Mouse (Mus musculus) CH12.LX (cell line): ENCODE measurements around the gene Ptprq. TPM values are rescaled to one million over a fixed set of nuclear protein-coding genes. Genes with fewer than 3 reads are reported as not detected.

ENCODE experiments used
- DNase-seq: peaks from one replicate; pipeline ENCODE4 v3.0.0-alpha.2; 2013; ENCODE audit errors: extremely low read depth
- H3K27ac ChIP-seq: 2 replicates; pipeline ENCODE4 v1.5.1; 2012; ENCODE audit warnings: low read depth, mild to moderate bottlenecking, control low read depth, moderate library complexity; ENCODE audit not compliant: insufficient read depth
- H3K27me3 ChIP-seq: replicated peaks from 2 replicates; pipeline ENCODE3; 2012; ENCODE audit warnings: inconsistent platforms
- H3K36me3 ChIP-seq, 2 experiments: replicated peaks in 1 of 2; 2 replicates each; pipeline versions ENCODE3 to v1.6.1; 2012; ENCODE audit warnings: inconsistent platforms in 1 of 2, low read length in 1 of 2, mild to moderate bottlenecking in 1 of 2, mixed read lengths in 1 of 2, moderate library complexity in 1 of 2; ENCODE audit not compliant: control insufficient read depth in 1 of 2, insufficient read depth in 1 of 2
- H3K4me1 ChIP-seq, 2 experiments: 2 replicates each; pipeline ENCODE4 v1.6.1; 2012; ENCODE audit warnings: inconsistent platforms in 1 of 2, moderate library complexity in 1 of 2; ENCODE audit not compliant: insufficient read depth in 2 of 2, control insufficient read depth in 1 of 2
- H3K4me2 ChIP-seq: 2 replicates; pipeline ENCODE4 v1.6.1; 2012; ENCODE audit warnings: low read depth, mild to moderate bottlenecking, control low read depth; ENCODE audit not compliant: poor library complexity, insufficient read depth, severe bottlenecking
- H3K4me3 ChIP-seq, 3 experiments: fragments of 150-350 bp in 1 of 3; sonication (generic) in 1 of 3; replicated peaks in 1 of 3; 2 replicates each; pipeline versions ENCODE3 to v1.5.1; 2011 to 2012; ENCODE audit warnings: low read depth in 2 of 3, low read length in 2 of 3, mild to moderate bottlenecking in 2 of 3, moderate library complexity in 2 of 3, control low read depth in 1 of 3, improper control_type of control experiment in 1 of 3, inconsistent platforms in 1 of 3, mixed read lengths in 1 of 3; ENCODE audit not compliant: poor library complexity in 1 of 3
- H3K79me2 ChIP-seq: replicated peaks from 2 replicates; pipeline ENCODE4 v1.6.1; 2012; ENCODE audit warnings: mild to moderate bottlenecking, moderate library complexity; ENCODE audit not compliant: control insufficient read depth, poor library complexity, insufficient read depth, severe bottlenecking; ENCODE audit errors: extremely low read depth
- H3K9ac ChIP-seq: 2 replicates; pipeline ENCODE4 v1.6.1; 2012; ENCODE audit warnings: low read depth, mild to moderate bottlenecking, control low read depth, moderate library complexity; ENCODE audit not compliant: insufficient read depth
- H3K9me3 ChIP-seq: replicated peaks from 2 replicates; pipeline ENCODE3; 2012; ENCODE audit warnings: low read length, inconsistent platforms, mixed read lengths
- BHLHE40 ChIP-seq: IDR thresholded peaks from 2 replicates; pipeline ENCODE4 v1.6.1; 2011; ENCODE audit warnings: mild to moderate bottlenecking, low read depth, low read length, improper control_type of control experiment
- CTCF ChIP-seq, 2 experiments: IDR thresholded peaks in 1 of 2; conservative IDR thresholded peaks in 1 of 2; 2 replicates each; pipeline ENCODE4 v1.5.1; 2011 to 2012; ENCODE audit warnings: low read depth in 2 of 2, low read length in 2 of 2, improper control_type of control experiment in 1 of 2, inconsistent platforms in 1 of 2, mild to moderate bottlenecking in 1 of 2, moderate library complexity in 1 of 2
- EP300 ChIP-seq: IDR thresholded peaks from 2 replicates; pipeline ENCODE4 v1.6.1; 2011; ENCODE audit warnings: low read length, improper control_type of control experiment
- ETS1 ChIP-seq: conservative IDR thresholded peaks from 2 replicates; pipeline ENCODE4 v1.6.1; 2012; ENCODE audit warnings: low read depth, mild to moderate bottlenecking, inconsistent platforms, low read length, improper control_type of control experiment, moderate library complexity
- GABPA ChIP-seq: IDR thresholded peaks from 2 replicates; pipeline ENCODE4 v1.6.1; 2012; ENCODE audit warnings: low read depth, low read length, improper control_type of control experiment, inconsistent platforms; ENCODE audit not compliant: insufficient replicate concordance
- HCFC1 ChIP-seq: IDR thresholded peaks from 2 replicates; pipeline ENCODE4 v1.6.1; 2012; ENCODE audit warnings: low read depth, mild to moderate bottlenecking, inconsistent platforms, low read length, improper control_type of control experiment
- MAFK ChIP-seq: IDR thresholded peaks from 2 replicates; pipeline ENCODE4 v1.6.1; 2011; ENCODE audit warnings: low read length, improper control_type of control experiment; ENCODE audit not compliant: insufficient replicate concordance
- MAX ChIP-seq: IDR thresholded peaks from 2 replicates; pipeline ENCODE4 v1.6.1; 2011; ENCODE audit warnings: low read length, improper control_type of control experiment
- MEF2A ChIP-seq: IDR thresholded peaks from 2 replicates; pipeline ENCODE4 v1.6.1; 2014; ENCODE audit warnings: low read depth, mild to moderate bottlenecking, inconsistent platforms, low read length, improper control_type of control experiment, borderline replicate concordance
- NELFE ChIP-seq: IDR thresholded peaks from 2 replicates; pipeline ENCODE4 v1.6.1; 2011; ENCODE audit warnings: low read depth, low read length, improper control_type of control experiment
- NRF1 ChIP-seq: IDR thresholded peaks from 2 replicates; pipeline ENCODE4 v1.6.1; 2014; ENCODE audit warnings: low read depth, mild to moderate bottlenecking, inconsistent platforms, low read length, improper control_type of control experiment, moderate library complexity
- PAX5 ChIP-seq: IDR thresholded peaks from 2 replicates; pipeline ENCODE4 v1.6.1; 2012; ENCODE audit warnings: low read length, inconsistent platforms, mixed read lengths
- POLR2AphosphoS2 ChIP-seq: IDR thresholded peaks from 2 replicates; pipeline ENCODE4 v1.6.1; 2011; ENCODE audit warnings: low read depth, low read length, improper control_type of control experiment
- RAD21 ChIP-seq: IDR thresholded peaks from 2 replicates; pipeline ENCODE4 v1.6.1; 2011; ENCODE audit warnings: low read depth, mild to moderate bottlenecking, low read length, improper control_type of control experiment, moderate library complexity
- TCF12 ChIP-seq: IDR thresholded peaks from 2 replicates; pipeline ENCODE4 v1.6.1; 2014; ENCODE audit warnings: low read depth, mild to moderate bottlenecking, inconsistent platforms, low read length, improper control_type of control experiment
- UBTF ChIP-seq: IDR thresholded peaks from 2 replicates; pipeline ENCODE4 v1.6.1; 2012; ENCODE audit warnings: low read depth, mild to moderate bottlenecking, inconsistent platforms, low read length, improper control_type of control experiment, moderate library complexity
- USF1 ChIP-seq: IDR thresholded peaks from 2 replicates; pipeline ENCODE4 v1.6.1; 2014; ENCODE audit warnings: low read depth, mild to moderate bottlenecking, inconsistent platforms, low read length, improper control_type of control experiment
- USF2 ChIP-seq: conservative IDR thresholded peaks from 2 replicates; pipeline ENCODE4 v1.6.1; 2011; ENCODE audit warnings: low read depth, low read length, improper control_type of control experiment
- ZMIZ1 ChIP-seq: IDR thresholded peaks from 2 replicates; pipeline ENCODE4 v1.6.1; 2012; ENCODE audit warnings: low read depth, mild to moderate bottlenecking, inconsistent platforms, low read length, improper control_type of control experiment
- ZNF384 ChIP-seq: IDR thresholded peaks from 2 replicates; pipeline ENCODE4 v1.6.1; 2012; ENCODE audit warnings: low read depth, low read length, improper control_type of control experiment, inconsistent platforms
- dilution Hi-C: fragments of 300-500 bp; cut with MboI; formaldehyde crosslinking; loops from 2 replicates; pipeline ENCODE4 v1.14.3; 2020; ENCODE audit warnings: low sequenced_read_pairs; ENCODE audit not compliant: extremely low pct_unique_long_range_greater_than_20kb, extremely low pct_ligation_motif_present
- in situ Hi-C: fragments of 300-500 bp; cut with MboI; formaldehyde crosslinking; loops from 3 replicates; pipeline ENCODE4 v1.14.3; 2019; ENCODE audit warnings: low sequenced_read_pairs, low pct_ligation_motif_present, low pct_unique_long_range_greater_than_20kb, mixed read lengths
- polyA plus RNA-seq: library from polyadenylated mRNA; unstranded; fragments of >175 nt; gene quantifications from 2 replicates; pipeline ENCODE4 v1.2.1, GENCODE M21; 2012; ENCODE audit warnings: low read depth; ENCODE audit not compliant: insufficient read length
- total RNA-seq, 2 experiments: library from RNA; depleted of rRNA; stranded (reverse); fragments of 300-350 nt in 1 of 2; fragments of >200 nt in 1 of 2; gene quantifications; 2 replicates each; pipeline ENCODE4 v1.2.3; 2012 to 2014

Gene Ptprq
- total and polyA plus RNA-seq, 3 experiments: not detected

DNA sequence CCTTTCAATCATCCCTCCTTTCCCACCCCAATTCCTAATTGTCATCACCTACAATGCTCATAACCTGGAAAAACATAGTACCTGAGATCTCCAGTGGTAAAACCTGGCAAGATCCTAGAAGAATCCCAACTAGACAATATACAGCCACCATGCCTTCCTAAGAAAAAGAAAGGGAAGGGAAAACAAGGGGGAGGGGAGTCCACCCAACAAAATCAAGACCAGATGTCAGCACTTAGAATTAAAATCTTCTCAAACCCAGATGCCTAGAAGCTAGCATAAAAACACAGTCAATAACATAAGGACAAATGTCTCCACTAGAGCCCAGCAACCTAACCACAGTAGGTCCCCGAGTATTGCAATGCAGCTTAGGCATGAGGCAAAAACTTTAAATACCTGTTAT, 43.9 kb downstream of the Ptprq start:
- no peaks in the 10 kb centered on the region for H3K36me3 ChIP-seq
- in situ Hi-C loops: no loop called here
- no peaks in the 10 kb centered on the region for H3K9me3 ChIP-seq
- H3K27me3 ChIP-seq: no peaks in the 10 kb centered on the region
- H3K9ac ChIP-seq: no peak overlapping the region
- H3K4me3 ChIP-seq: no peak overlapping the region
- H3K4me1 ChIP-seq: no peaks in the 10 kb centered on the region
- no peak overlapping the region for H3K4me2 ChIP-seq
- no peak for DNase-seq
- dilution Hi-C loops: no loop called here
- TF ChIP-seq NRF1: no peak
- no peak for TF ChIP-seq UBTF
- TF ChIP-seq MAX: no peak
- TF ChIP-seq USF1: no peak
- no peak for TF ChIP-seq BHLHE40
- TF ChIP-seq TCF12: no peak
- TF ChIP-seq EP300: no peak
- no peak for TF ChIP-seq CTCF (conservative IDR thresholded peaks at IDR 0.05 in 1 of 2, IDR thresholded peaks at IDR 0.05 in 1 of 2; ENCODE audit: low read depth in 2 of 2, low read length in 2 of 2)
- TF ChIP-seq, all 38 proteins: peak for 0
- no peak overlapping the region for H3K27ac ChIP-seq
- no peaks in the 10 kb centered on the region for H3K79me2 ChIP-seq

DNA sequence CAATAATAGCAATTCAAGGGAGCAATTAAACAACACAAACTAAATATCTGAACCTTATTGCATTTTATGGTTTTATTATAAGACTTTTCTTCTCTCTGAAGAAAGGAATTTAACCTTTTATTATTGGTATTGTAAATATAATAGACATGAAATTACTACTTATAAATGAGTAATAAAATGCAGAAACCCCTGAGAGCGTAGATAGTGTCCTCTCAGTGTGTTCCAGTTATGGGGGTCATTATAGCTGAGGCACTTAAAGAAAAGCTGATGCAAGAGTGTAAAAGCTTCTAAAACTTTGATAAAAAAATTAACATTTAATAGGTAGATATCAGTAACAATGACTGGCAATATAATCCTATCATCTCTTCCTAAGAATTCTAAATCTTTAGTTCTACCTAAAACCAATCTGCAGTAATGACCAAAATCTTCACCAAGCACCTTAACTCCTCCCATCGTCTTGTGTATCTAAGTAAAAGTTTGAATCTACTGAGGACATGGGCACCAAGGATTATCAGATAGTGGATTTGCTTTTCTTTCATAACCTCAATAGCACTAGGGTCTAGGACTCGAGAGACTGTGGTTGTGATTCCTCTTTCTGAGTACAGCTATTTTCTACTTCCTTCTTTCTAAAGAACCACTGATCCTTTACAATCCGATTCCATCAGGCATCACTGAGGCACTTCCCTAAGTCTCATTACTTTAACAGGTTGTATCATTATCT, 51.3 kb downstream of the Ptprq start:
- Histone ChIP-seq H3K4me1 (no peaks in the 10 kb centered on the region), H3K4me3 (no peak overlapping the region), H3K9me3 (no peaks in the 10 kb centered on the region), H3K27me3 (no peaks in the 10 kb centered on the region), H3K36me3 (no peaks in the 10 kb centered on the region), H3K4me2 (no peak overlapping the region), H3K27ac (no peak overlapping the region), H3K9ac (no peak overlapping the region), H3K79me2 (no peaks in the 10 kb centered on the region)
- no peak for TF ChIP-seq ZMIZ1
- TF ChIP-seq PAX5: no peak
- TF ChIP-seq USF2: no peak
- no peak for TF ChIP-seq RAD21
- TF ChIP-seq MEF2A: no peak
- no peak for TF ChIP-seq NELFE
- no peak for TF ChIP-seq ZNF384
- no peak for TF ChIP-seq HCFC1
- TF ChIP-seq MAFK: no peak
- no peak for TF ChIP-seq POLR2AphosphoS2
- TF ChIP-seq ETS1: no peak
- no peak for TF ChIP-seq GABPA
- TF ChIP-seq USF1: no peak
- TF ChIP-seq BHLHE40: no peak
- DNase-seq: no peak
- dilution Hi-C loops: no loop called here
- in situ Hi-C loops: no loop called here
